ENCODE assay signal across 9 mouse cellular contexts in the genomic region with DNA sequence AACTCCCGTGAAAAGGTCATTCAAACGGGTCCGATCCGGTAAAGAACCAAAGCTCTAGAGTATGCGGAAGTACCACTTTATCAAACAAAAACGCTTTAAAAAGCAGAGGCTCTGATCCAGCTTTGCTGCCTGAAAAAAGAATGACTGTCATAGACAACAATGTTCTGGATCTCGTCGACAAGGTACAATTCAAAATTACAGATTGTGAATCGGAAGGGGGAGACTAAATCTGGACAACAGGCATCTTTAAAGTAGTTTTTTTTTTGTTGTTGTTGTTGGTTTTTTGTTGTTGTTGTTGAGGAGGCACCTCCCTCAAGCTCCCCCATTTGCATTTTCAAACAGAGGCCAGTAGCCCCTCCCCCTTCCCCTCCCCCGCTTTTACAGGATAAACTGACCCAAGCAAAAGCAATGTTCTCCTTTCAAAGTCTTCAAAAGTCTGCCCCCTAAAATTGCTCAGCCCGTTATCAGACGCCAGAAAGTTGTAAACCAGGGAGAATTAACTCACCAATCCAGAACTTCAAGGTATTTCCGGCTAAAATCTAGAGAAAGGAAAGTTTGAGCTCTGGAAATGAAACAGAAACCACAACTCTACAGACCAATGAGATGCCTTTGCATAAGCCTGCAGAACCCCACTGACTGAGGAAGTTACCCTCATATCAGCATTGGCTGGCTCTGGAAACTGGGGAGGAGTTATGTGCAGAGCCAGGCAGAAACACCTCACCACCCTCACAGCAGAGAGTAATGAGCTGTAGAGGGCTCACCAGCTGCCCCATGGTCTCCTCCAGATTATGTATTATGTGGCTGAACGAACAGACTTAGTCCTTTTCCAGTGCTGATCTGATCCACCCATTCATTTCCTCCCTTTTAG. TPM values are rescaled to one million over a fixed set of nuclear protein-coding genes. Genes with fewer than 3 reads are reported as not detected.
DNase-seq lines count a peak whose midpoint lies in the region; ATAC-seq and TF ChIP-seq lines count a peak whose summit lies in the region.
"Not testable (repeated sequence)": the region's sequence is repeated elsewhere in the genome, so short reads cannot be mapped to it uniquely, and the experiment has no call there.
"Had no signal": no experiment of that assay in that cellular context is flagged by ENCODE, and none has a peak within 500 bp of the region (broad histone marks: within the 10 kb centered on the region; RNA-seq: fewer than 3 reads in every experiment).

A gene (minus strand): TSS at position 519 of the 868 bp plus-strand sequence.

- not testable (repeated sequence) for H3K36me3 ChIP-seq in ES-Bruce4 (ENCODE audit: control insufficient read depth, insufficient read depth, low read length, poor library complexity, severe bottlenecking); heart, embryonic 11.5 days (ENCODE audit: control insufficient read depth, insufficient read depth, low read length); liver, embryonic 16.5 days (ENCODE audit: control insufficient read depth, insufficient read depth); midbrain, embryonic 13.5 days

- H3K9me3 ChIP-seq in ES-Bruce4 (replicated peaks; ENCODE audit: control insufficient read depth, insufficient read depth, low read length, poor library complexity, severe bottlenecking); heart, embryonic 11.5 days (replicated peaks; ENCODE audit: control insufficient read depth, low read length); liver, embryonic 16.5 days (replicated peaks; ENCODE audit: control insufficient read depth, low read length); midbrain, embryonic 13.5 days: not testable (repeated sequence)

- 31% methylated on average over 14 of the region's 14 CpGs for WGBS in heart, embryonic 11.5 days (ENCODE audit: insufficient replicate concordance)
- WGBS in liver, embryonic 16.5 days (ENCODE audit: insufficient replicate concordance), result 35% methylated on average over 14 of the region's 14 CpGs
- 41% methylated on average over 14 of the region's 14 CpGs for WGBS in midbrain, embryonic 13.5 days

- ATAC-seq in common myeloid progenitor, adult 5-6 weeks (replicated peaks; ENCODE audit: low read depth, poor library complexity, severe bottlenecking), result peak; percentile 99
- ATAC-seq in heart, embryonic 11.5 days (replicated peaks; ENCODE audit: insufficient number of reproducible peaks, low FRiP score, low TSS enrichment), result peak; percentile 83
- peak; percentile 93 for ATAC-seq in liver, embryonic 16.5 days (ENCODE audit: low read depth)
- 0 out of 2 replicates have a peak, but pooled peaks have one; percentile 34 for ATAC-seq in midbrain, embryonic 13.5 days

- H3K4me2 ChIP-seq in heart, embryonic 11.5 days, result peak within 1 kb of the TSS; percentile 50
- peak within 1 kb of the TSS; percentile 6; the same call in 1 of the 2 replicates for H3K4me2 ChIP-seq in liver, embryonic 16.5 days (ENCODE audit: low read depth, low read length)
- H3K4me2 ChIP-seq in midbrain, embryonic 13.5 days (replicated peaks), result not testable (repeated sequence)

- DNase-seq in induced T-regulatory cell, adult 2 months (ENCODE audit: low read depth), result peak; percentile 85
- peak; percentile 8 to 13 for DNase-seq in kidney, postnatal 4 days
- peak; percentile 37 for DNase-seq in testis, postnatal 10 days (ENCODE audit: low spot score)

- not testable (repeated sequence) for TF ChIP-seq EP300 in ES-Bruce4 (IDR thresholded peaks at IDR 0.05; ENCODE audit: insufficient read depth, low read depth, low read length)

- not testable (repeated sequence) for H3K27me3 ChIP-seq in ES-Bruce4 (ENCODE audit: control insufficient read depth, insufficient read depth, low read length, poor library complexity, severe bottlenecking); heart, embryonic 11.5 days (ENCODE audit: control insufficient read depth, insufficient read depth, low read length); liver, embryonic 16.5 days (ENCODE audit: control insufficient read depth, insufficient read depth, low read depth, low read length); midbrain, embryonic 13.5 days

- not testable (repeated sequence) for TF ChIP-seq CTCF in ES-Bruce4 (IDR thresholded peaks at IDR 0.05; ENCODE audit: low read depth, low read length)

- H3K27ac ChIP-seq in ES-Bruce4 (ENCODE audit: insufficient read depth, low read length), result peak within 1 kb of the TSS; percentile 44
- H3K27ac ChIP-seq in heart, embryonic 11.5 days (ENCODE audit: low read depth, low read length); liver, embryonic 16.5 days (ENCODE audit: low read length); midbrain, embryonic 13.5 days: not testable (repeated sequence)

- H3K4me1 ChIP-seq in ES-Bruce4 (ENCODE audit: control insufficient read depth, insufficient read depth, low read length); heart, embryonic 11.5 days (ENCODE audit: control insufficient read depth, insufficient read depth, low read length); liver, embryonic 16.5 days (ENCODE audit: control insufficient read depth, low read depth, low read length); midbrain, embryonic 13.5 days (replicated peaks): not testable (repeated sequence)

- H3K4me3 ChIP-seq in ES-Bruce4 (ENCODE audit: low read depth, low read length); midbrain, embryonic 13.5 days (replicated peaks): not testable (repeated sequence)
- H3K4me3 ChIP-seq in heart, embryonic 11.5 days (ENCODE audit: low read depth, low read length), result peak within 1 kb of the TSS; percentile 32
- H3K4me3 ChIP-seq in liver, embryonic 16.5 days (ENCODE audit: low read depth, low read length), result peak within 1 kb of the TSS; percentile 35

- TF ChIP-seq POLR2A in ES-Bruce4 (IDR thresholded peaks at IDR 0.05; ENCODE audit: insufficient read depth, low read length), result not testable (repeated sequence)

- not testable (repeated sequence) for H3K9ac ChIP-seq in ES-Bruce4 (ENCODE audit: low read depth, poor library complexity, severe bottlenecking); heart, embryonic 11.5 days (ENCODE audit: low read depth, low read length); liver, embryonic 16.5 days (ENCODE audit: low read depth, low read length); midbrain, embryonic 13.5 days (replicated peaks)

RNA-seq across cellular contexts. Expression of the gene that starts here (rescaled TPM):
- 1.2 and 2.5 TPM in 2 replicates for polyA plus RNA-seq in ES-Bruce4 (2011; ENCODE audit: insufficient read depth, insufficient read length, low read depth, missing spikeins)
- 6.3 and 8.4 TPM in 2 replicates for total RNA-seq in common myeloid progenitor, adult 5-6 weeks (2017)
- polyA plus RNA-seq in heart, embryonic 11.5 days (2014; fragmentation: Nextera tagmentation; extraction: Ambion mirVana), result 0.42 and 0.57 TPM in 2 replicates
- 0.33 and 0.43 TPM in 2 replicates for polyA plus RNA-seq in liver, embryonic 16.5 days (2015; fragmentation: Nextera tagmentation; extraction: Ambion mirVana)
- polyA plus RNA-seq in midbrain, embryonic 13.5 days (2015; fragmentation: Nextera tagmentation; extraction: Ambion mirVana), result not detected in 2 replicates
- polyA plus RNA-seq: myocyte had no signal

Comparison
In these comparisons a context has a peak if more than half of its experiments do, and no peak if none do; other contexts are left out.
1. Peak in ATAC-seq, H3K4me3 ChIP-seq and H3K4me2 ChIP-seq in heart, embryonic 11.5 days; RNA of the gene not detected or under 1 TPM.
2. Peak in ATAC-seq, H3K4me3 ChIP-seq and H3K4me2 ChIP-seq in liver, embryonic 16.5 days; RNA of the gene not detected or under 1 TPM.
3. Peak in ATAC-seq in midbrain, embryonic 13.5 days; RNA of the gene not detected or under 1 TPM.
4. ATAC-seq: peak in every context shown above with its lines; median percentile 99 in common myeloid progenitor, adult 5-6 weeks; 93 in liver, embryonic 16.5 days; 83 in heart, embryonic 11.5 days; 34 in midbrain, embryonic 13.5 days.
5. DNase-seq: peak in every context shown above with its lines; median percentile 85 in induced T-regulatory cell, adult 2 months; 37 in testis, postnatal 10 days; 10 in kidney, postnatal 4 days.